Mouse (Mus musculus) cortical plate, adult 2 months (tissue): ENCODE measurements at regions not wholly inside any gene's neighbourhood (a gene's known extent, or its start where the extent isn't known, plus 50 kb on each side); places are given as distances from the start of the nearest gene placed in this dataset.

Source experiments
- H3K27ac ChIP-seq: fragments of 200-500 bp; 2 replicates; pipeline ENCODE4 v1.5.1; 2012; ENCODE audit warnings: low read length, control low read depth, inconsistent platforms; ENCODE audit not compliant: insufficient read depth
- H3K4me1 ChIP-seq: fragments of 200-500 bp; 2 replicates; pipeline ENCODE4 v1.6.1; 2011; ENCODE audit warnings: low read length; ENCODE audit not compliant: control insufficient read depth, insufficient read depth
- H3K4me3 ChIP-seq: fragments of 200-500 bp; 2 replicates; pipeline ENCODE4 v1.5.1; 2011; ENCODE audit warnings: mild to moderate bottlenecking, low read length, control low read depth; ENCODE audit not compliant: insufficient read depth
- CTCF ChIP-seq: fragments of 200-500 bp; IDR thresholded peaks from 2 replicates; pipeline ENCODE4 v1.5.1; 2011; ENCODE audit warnings: mild to moderate bottlenecking, control low read depth, low read length; ENCODE audit not compliant: insufficient read depth; ENCODE audit errors: extremely low read depth
- POLR2A ChIP-seq: fragments of 200-500 bp; IDR thresholded peaks from 2 replicates; pipeline ENCODE4 v1.6.1; 2011; ENCODE audit warnings: mild to moderate bottlenecking, low read length, control low read depth; ENCODE audit not compliant: insufficient read depth; ENCODE audit errors: extremely low read depth

DNA sequence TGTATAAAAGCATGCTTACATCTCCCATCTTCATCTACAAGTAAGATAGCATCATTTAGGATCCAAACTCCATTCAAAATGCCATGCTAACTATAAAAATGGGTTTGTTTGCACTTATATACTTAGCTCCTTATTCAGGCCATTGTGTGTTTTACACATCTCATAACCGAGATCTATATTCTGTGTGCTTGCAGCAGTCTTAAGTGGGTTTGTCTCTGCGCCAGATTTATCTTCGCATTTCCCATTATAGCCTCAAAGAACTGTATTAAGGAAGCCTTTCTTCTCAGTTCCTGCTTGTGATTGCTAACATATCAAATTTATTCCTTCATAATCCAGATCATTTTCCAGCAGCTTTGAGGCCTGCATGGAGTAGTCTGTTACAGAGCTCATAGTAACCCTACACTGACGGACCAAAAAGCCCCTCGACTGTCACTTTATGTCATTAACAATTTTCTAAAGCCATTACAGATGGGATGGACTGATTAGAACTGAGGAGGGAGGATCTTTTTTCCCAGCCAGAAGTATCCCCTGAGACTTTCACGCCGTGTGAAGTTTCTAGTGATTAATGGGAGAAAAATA lies 607.6 kb downstream of the Gm43517 start:
- Histone ChIP-seq H3K27ac (no peak overlapping the region), H3K4me3 (no peak overlapping the region), H3K4me1 (no peaks in the 10 kb centered on the region; the same call in 1 of the 2 replicates)
- TF ChIP-seq POLR2A (no peak), CTCF (no peak)

DNA sequence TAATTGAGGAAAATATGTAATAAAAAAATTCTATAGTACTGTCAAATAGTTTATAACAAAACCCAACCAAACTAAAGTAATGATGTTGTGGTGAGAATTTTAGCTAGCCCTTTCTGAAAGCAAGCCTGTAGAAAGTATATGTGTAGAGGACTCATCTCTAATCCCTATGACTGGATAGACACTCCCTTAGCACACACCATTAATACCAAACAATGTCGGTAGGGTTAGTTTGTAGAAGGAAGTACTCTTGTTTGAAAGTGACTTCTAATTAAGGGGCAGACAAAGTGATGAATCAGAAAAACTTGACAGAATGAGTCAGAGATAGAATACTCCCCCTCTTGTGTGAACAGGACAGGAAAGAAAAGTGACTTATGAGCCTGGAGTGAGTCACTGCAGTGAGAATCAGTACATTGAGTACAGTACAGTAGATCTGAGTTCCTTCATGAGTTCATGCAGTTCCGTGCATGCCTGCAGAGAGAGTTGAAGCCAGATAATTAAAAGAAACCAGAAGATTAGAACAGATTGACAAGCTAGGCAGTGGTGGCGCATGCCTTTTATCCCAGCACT lies 610.0 kb downstream of the Prkd1 start:
- H3K4me1 ChIP-seq = no peaks in the 10 kb centered on the region
- no peak overlapping the region for H3K27ac ChIP-seq
- no peak overlapping the region for H3K4me3 ChIP-seq
- no peak for TF ChIP-seq POLR2A
- TF ChIP-seq CTCF = no peak

DNA sequence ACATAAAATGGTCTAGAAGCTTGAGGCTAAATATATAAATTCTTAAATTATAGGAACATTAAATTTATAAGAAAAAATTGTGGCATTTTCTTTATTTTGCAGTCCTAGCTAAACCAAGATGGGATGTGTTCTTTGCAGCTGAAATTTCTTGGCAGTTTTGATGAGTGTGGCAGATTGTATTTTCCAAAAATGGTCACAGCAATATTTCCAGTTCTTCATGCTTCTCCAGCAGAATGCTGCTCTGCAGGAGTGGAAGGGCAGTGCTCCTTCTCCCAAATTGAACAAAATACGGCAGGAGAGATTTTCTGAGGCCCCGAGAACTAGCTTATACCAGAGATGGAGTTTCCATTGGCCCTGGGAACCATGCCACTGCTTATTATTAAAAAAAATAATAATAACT lies 587.6 kb downstream of the Prkd1 start:
- no peak for TF ChIP-seq POLR2A
- TF ChIP-seq CTCF = no peak
- no peak overlapping the region for H3K27ac ChIP-seq
- no peak overlapping the region for H3K4me3 ChIP-seq
- no peaks in the 10 kb centered on the region for H3K4me1 ChIP-seq

DNA sequence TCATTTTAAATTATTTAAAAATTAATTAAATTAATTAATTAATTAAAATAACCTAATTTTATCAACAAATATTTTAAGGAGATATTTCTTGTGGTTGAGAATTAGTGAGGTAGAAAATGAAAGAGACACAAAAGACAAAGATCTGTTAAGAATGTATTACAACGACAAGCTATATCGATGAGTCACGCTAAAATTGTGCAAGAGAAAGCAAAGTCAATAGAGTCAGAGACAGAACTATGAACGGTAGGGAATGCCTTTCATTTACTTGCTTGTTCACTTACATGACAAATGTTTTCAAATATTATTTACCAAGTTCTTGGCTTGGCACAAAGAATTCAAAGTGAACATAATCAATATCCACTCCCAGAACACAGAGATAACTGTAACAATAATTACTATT lies 582.5 kb downstream of the Prkd1 start:
- no peak for TF ChIP-seq CTCF
- H3K4me3 ChIP-seq = no peak overlapping the region
- H3K27ac ChIP-seq = no peak overlapping the region
- H3K4me1 ChIP-seq = no peaks in the 10 kb centered on the region

DNA sequence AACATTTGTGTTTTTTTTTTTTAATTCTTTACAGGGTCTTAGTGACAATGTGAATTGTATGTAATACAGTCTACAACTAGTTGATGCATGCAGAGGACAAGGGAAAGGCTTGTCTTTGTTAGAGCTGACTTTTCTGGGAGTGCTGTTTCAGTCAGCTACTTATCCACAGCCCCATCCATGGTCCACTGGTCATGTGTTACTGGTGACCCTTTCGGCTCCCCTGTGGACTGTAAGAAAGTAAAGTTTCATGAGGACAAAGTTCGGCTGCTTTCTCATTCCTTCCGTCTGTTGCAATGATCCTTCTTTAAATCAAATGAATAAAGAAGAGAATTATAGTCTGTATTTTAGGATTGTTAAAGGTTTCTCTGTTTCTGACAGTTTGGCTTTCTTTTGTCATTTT lies 577.1 kb downstream of the Prkd1 start:
- H3K4me3 ChIP-seq = no peak overlapping the region
- TF ChIP-seq CTCF (no peak), POLR2A (no peak)
- no peaks in the 10 kb centered on the region; the same call in 1 of the 2 replicates for H3K4me1 ChIP-seq
- no peak overlapping the region for H3K27ac ChIP-seq

DNA sequence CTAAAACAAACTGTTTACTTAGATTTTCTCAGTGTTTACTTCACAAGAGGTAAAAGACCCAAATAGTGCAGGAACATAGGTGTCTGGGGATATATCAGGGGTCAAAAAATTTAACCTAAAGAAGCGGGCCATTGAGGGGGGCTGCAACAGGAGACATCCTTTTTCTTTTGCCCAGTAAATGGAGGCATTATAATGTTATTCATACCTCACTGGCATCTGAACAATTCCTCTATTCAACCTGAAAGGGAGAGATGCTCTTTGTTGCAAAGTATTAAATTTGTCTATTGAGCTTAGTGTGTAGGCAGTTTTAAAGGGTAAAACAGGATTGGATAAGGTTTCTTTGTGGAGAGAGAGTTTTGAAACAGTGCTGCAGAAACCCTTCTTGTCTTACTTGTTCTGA lies 576.5 kb downstream of the Prkd1 start:
- no peak overlapping the region for H3K27ac ChIP-seq
- TF ChIP-seq POLR2A = no peak
- no peak for TF ChIP-seq CTCF
- no peaks in the 10 kb centered on the region; the same call in 1 of the 2 replicates for H3K4me1 ChIP-seq
- H3K4me3 ChIP-seq = no peak overlapping the region

DNA sequence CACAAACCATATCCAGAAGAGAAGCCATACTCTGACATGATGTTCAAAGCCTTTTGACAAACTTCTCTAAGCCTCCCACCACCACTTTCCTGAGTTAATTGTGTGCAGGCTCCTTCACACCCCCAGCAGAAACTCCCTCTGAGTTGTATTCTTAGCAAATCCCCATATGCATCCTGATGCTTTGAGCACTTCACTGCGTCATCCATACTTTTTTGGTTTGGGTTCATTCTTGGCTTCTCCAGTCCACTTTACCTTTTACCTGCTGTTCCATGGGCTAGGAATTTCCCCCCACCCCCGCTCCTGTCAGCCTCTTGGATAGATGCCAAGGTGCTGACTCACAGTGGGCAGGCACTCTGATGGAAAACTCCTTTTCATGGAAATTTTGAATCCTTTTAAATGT lies 575.2 kb downstream of the Prkd1 start:
- Histone ChIP-seq H3K27ac (no peak overlapping the region), H3K4me3 (no peak overlapping the region), H3K4me1 (no peaks in the 10 kb centered on the region; the same call in 1 of the 2 replicates)
- TF ChIP-seq POLR2A = no peak
- no peak for TF ChIP-seq CTCF

DNA sequence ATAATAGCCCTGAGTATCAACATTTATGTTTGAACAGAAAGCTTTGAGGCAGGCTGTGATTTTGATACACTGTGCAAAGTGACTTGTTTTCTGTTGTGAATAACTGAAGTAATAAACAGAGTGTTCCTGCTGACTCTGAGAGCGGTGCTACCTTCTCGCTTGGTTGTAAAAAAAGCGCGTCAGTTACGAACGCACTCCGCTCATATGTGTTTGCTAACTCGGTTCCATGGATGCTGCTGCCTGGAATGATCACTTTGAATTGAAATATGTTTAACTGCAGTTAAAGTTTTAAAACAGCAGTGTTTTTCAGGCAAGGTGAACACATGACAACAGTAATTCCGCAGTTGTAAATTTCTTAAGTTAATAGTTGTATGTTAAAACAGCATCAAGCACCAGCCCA lies 567.7 kb downstream of the Prkd1 start:
- TF ChIP-seq CTCF (no peak), POLR2A (no peak)
- Histone ChIP-seq H3K27ac (peak overlapping the region; percentile 77; the same call in 1 of the 2 replicates), H3K4me3 (no peak overlapping the region), H3K4me1 (no peaks in the 10 kb centered on the region; the same call in 1 of the 2 replicates)

DNA sequence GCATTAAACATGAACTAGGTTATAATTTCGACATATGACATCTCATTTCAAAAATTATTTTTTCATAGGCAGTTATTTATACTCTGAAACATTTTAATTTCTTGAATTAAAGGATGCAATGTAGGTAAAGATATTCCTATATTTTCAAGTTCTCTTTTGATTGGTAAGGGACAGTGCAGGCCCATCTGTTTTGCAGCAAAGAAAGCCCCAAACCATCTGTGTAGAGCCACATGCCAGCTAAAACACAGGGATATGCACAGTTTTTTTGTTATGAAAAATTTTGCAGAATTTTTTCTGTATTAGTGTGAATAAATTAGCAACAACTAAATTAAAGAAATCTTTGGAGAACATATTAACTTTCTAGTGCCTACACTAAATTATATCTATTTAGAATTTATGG lies 567.3 kb downstream of the Prkd1 start:
- no peak overlapping the region for H3K27ac ChIP-seq
- H3K4me1 ChIP-seq = no peaks in the 10 kb centered on the region; the same call in 1 of the 2 replicates
- H3K4me3 ChIP-seq = no peak overlapping the region
- TF ChIP-seq POLR2A = no peak
- TF ChIP-seq CTCF = no peak

DNA sequence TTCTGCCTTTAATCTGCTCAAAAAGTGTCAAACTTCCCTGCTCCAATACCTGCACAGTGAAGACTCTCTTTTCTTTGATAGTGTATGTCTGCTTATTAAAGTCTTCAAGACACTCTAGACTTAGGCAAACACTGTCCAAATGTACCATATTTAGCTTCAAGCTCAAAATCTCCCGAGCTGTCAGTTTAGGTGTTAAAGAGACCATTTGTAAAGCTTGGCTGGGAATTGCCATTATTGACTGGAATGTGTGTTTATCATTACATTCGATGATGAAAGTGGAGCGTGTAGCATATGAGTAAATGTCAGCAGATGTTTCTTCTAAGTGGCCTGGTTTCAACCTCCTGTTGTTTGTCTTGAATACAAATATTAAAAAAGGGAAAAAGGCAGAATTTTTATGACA lies 564.4 kb downstream of the Prkd1 start:
- Histone ChIP-seq H3K27ac (no peak overlapping the region), H3K4me3 (no peak overlapping the region), H3K4me1 (no peaks in the 10 kb centered on the region; the same call in 1 of the 2 replicates)
- TF ChIP-seq POLR2A (no peak), CTCF (no peak)
